Mouse (Mus musculus): Measurements from ENCODE around the gene Jmjd4. TPM values are rescaled to one million over a fixed set of nuclear protein-coding genes. Genes with fewer than 3 reads are reported as not detected.

The Jmjd4 gene
- total RNA-seq (2023) = 9.1 TPM

GRCm38 (mm10) chr11:59449741-59450229 lies at the start of gene Jmjd4:
Gene Jmjd4 (plus strand): TSS chr11:59450045.

GRCm38 (mm10) chr11:59451086-59451485 lies 1.2 kb downstream of the Jmjd4 start, which contains the start of gene Snap47:
Gene Snap47 (minus strand): TSS chr11:59451186.

GRCm38 (mm10) chr11:59472326-59472677 lies 22.5 kb downstream of the Jmjd4 start, which contains the start of gene Zfp867:
Gene Zfp867 (minus strand): TSS chr11:59472474.

Other genes with a start within 250 kb of the Jmjd4 start
- gene Mrpl55, start 247.6 kb upstream of the Jmjd4 start, total RNA-seq (2023) = 15.9 TPM
- 23.7 TPM for gene 2310033P09Rik, start 241.7 kb upstream of the Jmjd4 start, total RNA-seq (2023)
- gene Arf1, start 221.8 kb upstream of the Jmjd4 start, total RNA-seq (2023) = 217 TPM
- gene Wnt3a, start 159.3 kb upstream of the Jmjd4 start, total RNA-seq (2023) = not detected
- gene Wnt9a, start 143.1 kb upstream of the Jmjd4 start, total RNA-seq (2023) = not detected
- not detected for gene Prss38, start 74.4 kb upstream of the Jmjd4 start, total RNA-seq (2023)
- gene Snap47, start 1.1 kb downstream of the Jmjd4 start, total RNA-seq (2023) = 17.0 TPM
- 3.3 TPM for gene Zfp867, start 22.4 kb downstream of the Jmjd4 start, total RNA-seq (2023)
- 19.4 TPM for gene Zkscan17, start 76.7 kb downstream of the Jmjd4 start, total RNA-seq (2023)
- gene Nlrp3, start 91.5 kb downstream of the Jmjd4 start, total RNA-seq (2023) = 4.0 TPM
- gene Olfr222, start 126.2 kb downstream of the Jmjd4 start, total RNA-seq (2023) = not detected
- not detected for gene Olfr223, start 143.2 kb downstream of the Jmjd4 start, total RNA-seq (2023)
- 49.3 TPM for gene Mprip, start 211.3 kb downstream of the Jmjd4 start, total RNA-seq (2023)